Mouse (Mus musculus) spleen, adult 2 months (tissue): ENCODE measurements around the gene Dmap1.

ENCODE experiments used
- CTCF ChIP-seq: fragments of 200-500 bp; IDR thresholded peaks from 2 replicates; pipeline ENCODE4 v1.5.1; 2011; ENCODE audit warnings: mild to moderate bottlenecking, inconsistent platforms; ENCODE audit not compliant: insufficient read depth, insufficient read length, insufficient replicate concordance; ENCODE audit errors: extremely low read depth
- POLR2A ChIP-seq: fragments of 200-500 bp; IDR thresholded peaks from 2 replicates; pipeline ENCODE4 v1.6.1; 2011; ENCODE audit warnings: low read depth, low read length, inconsistent platforms

DNA sequence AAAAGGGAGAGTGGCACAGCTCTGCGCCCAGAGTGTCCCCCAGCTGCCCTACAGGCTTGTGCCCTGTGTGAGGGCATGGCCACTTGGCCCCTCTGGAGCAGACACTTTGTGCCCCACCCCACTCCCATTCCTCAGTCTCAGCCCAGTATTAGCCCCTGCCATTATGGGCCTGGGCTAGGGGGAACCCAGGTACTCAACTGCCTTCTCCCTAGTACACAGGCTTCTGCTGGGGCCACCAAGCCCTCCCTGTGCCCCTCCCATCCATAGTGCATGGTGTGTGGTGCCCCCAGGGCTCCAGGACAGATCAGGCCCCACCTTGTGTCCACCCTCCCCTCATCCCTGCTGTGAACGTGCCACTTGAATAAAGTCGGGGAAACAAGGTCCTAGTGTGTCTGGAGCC is 8.2 kb downstream of the Dmap1 start:
- no peak for TF ChIP-seq CTCF
- TF ChIP-seq POLR2A: no peak
